Mouse (Mus musculus) G1E (cell line): ENCODE measurements around the gene Gm15013.

Experiments used
- CTCF ChIP-seq: IDR thresholded peaks from 2 replicates; pipeline ENCODE4 v1.5.1; 2012; ENCODE audit warnings: low read depth, low read length, inconsistent platforms, mixed read lengths
- GATA1 ChIP-seq: IDR thresholded peaks from 2 replicates; pipeline ENCODE4 v1.6.1; 2012; ENCODE audit warnings: borderline replicate concordance, low read length, inconsistent platforms, mixed read lengths
- TAL1 ChIP-seq: conservative IDR thresholded peaks from 2 replicates; pipeline ENCODE4 v1.6.1; 2012; ENCODE audit warnings: low read depth, low read length, inconsistent platforms, mixed read lengths

DNA sequence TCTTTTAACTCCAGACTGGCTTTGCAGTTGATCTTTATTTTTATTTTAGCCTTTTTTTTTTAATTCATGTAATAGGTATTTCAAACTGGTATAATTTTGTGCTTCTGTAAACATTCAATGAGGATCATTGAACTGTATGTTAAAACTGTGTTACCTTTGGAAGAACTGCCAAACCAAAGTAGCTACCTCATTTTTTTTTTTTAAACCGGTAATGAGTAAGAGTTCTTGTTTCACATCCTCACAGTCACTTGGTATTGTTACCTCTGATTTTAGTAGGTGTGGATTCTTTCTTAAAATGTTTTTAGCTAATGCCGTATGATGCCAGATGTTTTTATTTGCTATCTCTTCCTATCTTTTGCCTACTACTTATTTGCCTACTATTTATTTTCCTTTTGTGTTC is 8.1 kb upstream of the Gm15013 start:
- no peak for TF ChIP-seq CTCF
- TF ChIP-seq GATA1: no peak
- no peak for TF ChIP-seq TAL1
